Mouse (Mus musculus): Measurements from ENCODE around the gene Smim5. TPM values are rescaled to one million over a fixed set of nuclear protein-coding genes. Genes with fewer than 3 reads are reported as not detected.
A peak's percentile ranks its signal among the peaks of the same experiment; 100 is the strongest.

Smim5 gene
- total RNA-seq, 2 experiments from 2014 or later: 19.6 to 20.4 TPM

GRCm38 (mm10) chr11:115892213-115892612 is 7.6 kb upstream of the Smim5 start:
- intact Hi-C loops (cut with DNase I): no loop called here
- no peak for DNase-seq

GRCm38 (mm10) chr11:115893071-115893470 is 6.7 kb upstream of the Smim5 start:
- DNase-seq: no peak
- intact Hi-C loops (cut with DNase I): no loop called here

GRCm38 (mm10) chr11:115894755-115895520 is 4.8 kb upstream of the Smim5 start:
- peak in 1 of 2 experiments; percentile 58 for DNase-seq
- intact Hi-C loops (cut with DNase I): loop anchor here (2.0 kb wide), 1 partner anchor 24 kb away; no protein-coding TSS in a partner anchor

- no peak for DNase-seq
- intact Hi-C loops (cut with DNase I): no loop called here
Measured at GRCm38 (mm10) chr11:115898446-115898845, 1.3 kb upstream of the Smim5 start.

- intact Hi-C loops (cut with DNase I): no loop called here
- DNase-seq: peak; percentile 52 to 72
Measured at GRCm38 (mm10) chr11:115898886-115899285, 880 bp upstream of the Smim5 start.

GRCm38 (mm10) chr11:115900561-115901337 is 983 bp downstream of the Smim5 start:
- DNase-seq: peak in 1 of 2 experiments; percentile 30
- intact Hi-C loops (cut with DNase I): no loop called here

GRCm38 (mm10) chr11:115901338-115902161 is 1.8 kb downstream of the Smim5 start:
- intact Hi-C loops (cut with DNase I): no loop called here
- peak in 1 of 2 experiments; percentile 13 for DNase-seq

GRCm38 (mm10) chr11:115902177-115902576 is 2.4 kb downstream of the Smim5 start:
- DNase-seq: peak in 1 of 2 experiments; percentile 50
- intact Hi-C loops (cut with DNase I): no loop called here

GRCm38 (mm10) chr11:115902831-115903230 is 3.1 kb downstream of the Smim5 start:
- peak; percentile 68 to 74 for DNase-seq
- intact Hi-C loops (cut with DNase I): no loop called here

GRCm38 (mm10) chr11:115903384-115904230 is 3.8 kb downstream of the Smim5 start:
- intact Hi-C loops (cut with DNase I): no loop called here
- peak; percentile 56 to 63 for DNase-seq

GRCm38 (mm10) chr11:115904231-115904955 is 4.6 kb downstream of the Smim5 start:
- DNase-seq: no peak
- intact Hi-C loops (cut with DNase I): no loop called here

- intact Hi-C loops (cut with DNase I): no loop called here
- no peak for DNase-seq
Measured at GRCm38 (mm10) chr11:115904956-115905790, 5.4 kb downstream of the Smim5 start.

GRCm38 (mm10) chr11:115906116-115906515 is 6.3 kb downstream of the Smim5 start:
- intact Hi-C loops (cut with DNase I): no loop called here
- no peak for DNase-seq

- intact Hi-C loops (cut with DNase I): no loop called here
- no peak for DNase-seq
Measured at GRCm38 (mm10) chr11:115906521-115906920, 6.8 kb downstream of the Smim5 start.

GRCm38 (mm10) chr11:115911134-115911561 is 11.4 kb downstream of the Smim5 start:
- DNase-seq: peak in 1 of 2 experiments; percentile 43
- intact Hi-C loops (cut with DNase I): no loop called here

- DNase-seq: no peak
- intact Hi-C loops (cut with DNase I): no loop called here
Measured at GRCm38 (mm10) chr11:115911632-115912376, 12.0 kb downstream of the Smim5 start, which contains the start of gene Smim6. Gene Smim6 (plus strand): TSS chr11:115912017.

GRCm38 (mm10) chr11:115916579-115916978 is 16.8 kb downstream of the Smim5 start:
- intact Hi-C loops (cut with DNase I): no loop called here
- no peak for DNase-seq
